Mouse (Mus musculus): ENCODE data around the gene Rpl7l1. TPM values are rescaled to one million over a fixed set of nuclear protein-coding genes. Genes with fewer than 3 reads are reported as not detected.

The Rpl7l1 gene
- polyA plus RNA-seq, 1 experiment: 74.3 TPM

GRCm38 (mm10) chr17:46786952-46787351 lies 4.5 kb upstream of the Rpl7l1 start:
- TF ChIP-seq TCF12 (IDR thresholded peaks at IDR 0.05; ENCODE audit: insufficient read depth, poor library complexity, severe bottlenecking): no peak
- no peak for TF ChIP-seq MAX (IDR thresholded peaks at IDR 0.05; ENCODE audit: low read depth)
- no peak for TF ChIP-seq USF1 (IDR thresholded peaks at IDR 0.05; ENCODE audit: low read depth)
- TF ChIP-seq SRF (IDR thresholded peaks at IDR 0.05; ENCODE audit: control insufficient read depth, insufficient read length, low read depth): no peak
- no peak for TF ChIP-seq MYOG (IDR thresholded peaks at IDR 0.05; ENCODE audit: control insufficient read depth in 1 of 3, insufficient read depth in 1 of 3, insufficient read length in 2 of 3, low read depth in 2 of 3)
- TF ChIP-seq POLR2AphosphoS2 (IDR thresholded peaks at IDR 0.05; ENCODE audit: insufficient read length, low read depth): no peak
- TF ChIP-seq POLR2A (IDR thresholded peaks at IDR 0.05; ENCODE audit: insufficient read length, low read depth): no peak
- no peak for TF ChIP-seq MYOD1 (IDR thresholded peaks at IDR 0.05; ENCODE audit: control insufficient read depth in 1 of 3, insufficient read length in 2 of 3, low read depth in 2 of 3)
- H3K27me3 ChIP-seq (ENCODE audit: control insufficient read depth, insufficient read depth, insufficient read length): no peaks in the 10 kb centered on the region
- H3K79me2 ChIP-seq (ENCODE audit: control insufficient read depth, insufficient read depth): peaks cover 5% of the 10 kb centered on the region
- H3K4me3 ChIP-seq: no peak overlapping the region
- H3K36me3 ChIP-seq (ENCODE audit: control insufficient read depth, insufficient read depth): no peaks in the 10 kb centered on the region
- no peak overlapping the region for H3ac ChIP-seq (ENCODE audit: control insufficient read depth, insufficient read length)
- no peak overlapping the region for H3K4me2 ChIP-seq (ENCODE audit: low read depth)

GRCm38 (mm10) chr17:46783222-46783565 lies 722 bp upstream of the Rpl7l1 start:
- H3K36me3 ChIP-seq (ENCODE audit: control insufficient read depth, insufficient read depth): peaks cover 29% of the 10 kb centered on the region
- peaks cover 37% of the 10 kb centered on the region for H3K79me2 ChIP-seq (ENCODE audit: control insufficient read depth, insufficient read depth)
- peak overlapping the region; percentile 67 for H3K4me2 ChIP-seq (ENCODE audit: low read depth)
- H3ac ChIP-seq (ENCODE audit: control insufficient read depth, insufficient read length): peak overlapping the region; percentile 53
- H3K4me3 ChIP-seq: peak overlapping the region; percentile 76
- TF ChIP-seq MYOG (IDR thresholded peaks at IDR 0.05; ENCODE audit: control insufficient read depth in 1 of 3, insufficient read depth in 1 of 3, insufficient read length in 2 of 3, low read depth in 2 of 3): no peak
- TF ChIP-seq SRF (IDR thresholded peaks at IDR 0.05; ENCODE audit: control insufficient read depth, insufficient read length, low read depth): no peak
- TF ChIP-seq USF1 (IDR thresholded peaks at IDR 0.05; ENCODE audit: low read depth): no peak
- TF ChIP-seq REST (IDR thresholded peaks at IDR 0.05; ENCODE audit: insufficient read depth, insufficient read length): no peak
- H3K27me3 ChIP-seq (ENCODE audit: control insufficient read depth, insufficient read depth, insufficient read length): no peaks in the 10 kb centered on the region

GRCm38 (mm10) chr17:46781876-46782275 lies 596 bp downstream of the Rpl7l1 start:
- H3K4me3 ChIP-seq: peak overlapping the region; percentile 76
- peaks cover 37% of the 10 kb centered on the region for H3K79me2 ChIP-seq (ENCODE audit: control insufficient read depth, insufficient read depth)
- TF ChIP-seq TCF12 (IDR thresholded peaks at IDR 0.05; ENCODE audit: insufficient read depth, poor library complexity, severe bottlenecking): no peak
- TF ChIP-seq TCF3 (IDR thresholded peaks at IDR 0.05; ENCODE audit: insufficient read length, low read depth): no peak
- no peak for TF ChIP-seq POLR2A (IDR thresholded peaks at IDR 0.05; ENCODE audit: insufficient read length, low read depth)
- no peak for TF ChIP-seq CEBPB (IDR thresholded peaks at IDR 0.05; ENCODE audit: insufficient read depth, poor library complexity, severe bottlenecking)
- H3K27me3 ChIP-seq (ENCODE audit: control insufficient read depth, insufficient read depth, insufficient read length): no peaks in the 10 kb centered on the region
- peak overlapping the region; percentile 93 for H3K4me2 ChIP-seq (ENCODE audit: low read depth)
- H3ac ChIP-seq (ENCODE audit: control insufficient read depth, insufficient read length): peak overlapping the region; percentile 53
- peaks cover 38% of the 10 kb centered on the region for H3K36me3 ChIP-seq (ENCODE audit: control insufficient read depth, insufficient read depth)

DNA sequence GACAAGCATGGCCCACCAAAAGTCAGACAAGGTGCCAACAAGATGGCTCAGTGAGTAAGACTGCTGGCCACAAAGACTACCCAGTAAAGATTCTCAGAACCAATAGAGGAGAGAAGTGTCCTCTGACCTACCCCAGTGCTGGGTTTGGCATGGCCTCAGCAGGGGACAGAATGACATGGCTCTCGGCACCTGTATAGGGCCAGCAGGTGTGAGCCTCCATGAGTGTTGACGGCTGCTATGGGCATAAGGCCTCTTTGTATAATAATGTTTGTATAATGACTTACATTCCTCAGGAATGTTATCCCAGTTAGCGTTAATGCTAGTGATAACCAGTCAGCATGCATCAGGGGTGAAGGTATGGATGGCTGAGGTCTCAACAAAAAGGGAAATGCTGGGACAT lies 6.4 kb downstream of the Rpl7l1 start:
- Histone ChIP-seq H3K4me2 (ENCODE audit: low read depth) (no peak overlapping the region), H3K36me3 (ENCODE audit: control insufficient read depth, insufficient read depth) (peaks cover 52% of the 10 kb centered on the region), H3K79me2 (ENCODE audit: control insufficient read depth, insufficient read depth) (peaks cover 23% of the 10 kb centered on the region), H3ac (ENCODE audit: control insufficient read depth, insufficient read length) (no peak overlapping the region), H3K27me3 (ENCODE audit: control insufficient read depth, insufficient read depth, insufficient read length) (no peaks in the 10 kb centered on the region), H3K4me3 (no peak overlapping the region)
- TF ChIP-seq REST (IDR thresholded peaks at IDR 0.05; ENCODE audit: insufficient read depth, insufficient read length) (no peak), TCF12 (IDR thresholded peaks at IDR 0.05; ENCODE audit: insufficient read depth, poor library complexity, severe bottlenecking) (no peak), MYOD1 (IDR thresholded peaks at IDR 0.05; ENCODE audit: control insufficient read depth in 1 of 3, insufficient read length in 2 of 3, low read depth in 2 of 3) (no peak), SRF (IDR thresholded peaks at IDR 0.05; ENCODE audit: control insufficient read depth, insufficient read length, low read depth) (no peak), TCF3 (IDR thresholded peaks at IDR 0.05; ENCODE audit: insufficient read length, low read depth) (no peak), CEBPB (IDR thresholded peaks at IDR 0.05; ENCODE audit: insufficient read depth, poor library complexity, severe bottlenecking) (no peak), E2F4 (IDR thresholded peaks at IDR 0.05; ENCODE audit: insufficient read depth) (no peak), POLR2A (IDR thresholded peaks at IDR 0.05; ENCODE audit: insufficient read length, low read depth) (no peak), MAX (IDR thresholded peaks at IDR 0.05; ENCODE audit: low read depth) (no peak), USF1 (IDR thresholded peaks at IDR 0.05; ENCODE audit: low read depth) (no peak), MYOG (IDR thresholded peaks at IDR 0.05; ENCODE audit: control insufficient read depth in 1 of 3, insufficient read depth in 1 of 3, insufficient read length in 2 of 3, low read depth in 2 of 3) (no peak), POLR2AphosphoS2 (IDR thresholded peaks at IDR 0.05; ENCODE audit: insufficient read length, low read depth) (no peak)

- no peak overlapping the region for H3ac ChIP-seq (ENCODE audit: control insufficient read depth, insufficient read length)
- TF ChIP-seq POLR2A (IDR thresholded peaks at IDR 0.05; ENCODE audit: insufficient read length, low read depth) (no peak), MAX (IDR thresholded peaks at IDR 0.05; ENCODE audit: low read depth) (no peak), USF1 (IDR thresholded peaks at IDR 0.05; ENCODE audit: low read depth) (no peak)
Measured at GRCm38 (mm10) chr17:46775070-46775469, 7.4 kb downstream of the Rpl7l1 start.

DNA sequence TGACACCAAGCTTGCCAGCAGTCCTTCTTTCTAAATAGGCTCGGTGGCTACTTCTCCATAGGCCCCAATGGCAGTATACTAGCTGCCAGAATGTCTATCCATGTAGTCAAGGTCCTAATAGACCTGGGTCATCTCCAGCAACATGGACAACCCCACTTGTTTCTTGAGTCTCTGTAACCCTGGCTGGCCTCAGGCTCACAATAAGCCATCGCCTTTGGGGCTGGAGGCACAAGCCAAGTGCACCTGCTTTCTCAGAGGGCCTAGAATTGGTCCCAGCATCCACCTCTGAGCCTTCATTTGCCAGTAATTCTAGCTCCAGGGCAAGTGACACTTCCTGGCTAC lies 8.4 kb downstream of the Rpl7l1 start:
- TF ChIP-seq CEBPB (IDR thresholded peaks at IDR 0.05; ENCODE audit: insufficient read depth, poor library complexity, severe bottlenecking): no peak
- peak; percentile 47 for TF ChIP-seq POLR2AphosphoS2 (IDR thresholded peaks at IDR 0.05; ENCODE audit: insufficient read length, low read depth)
- Histone ChIP-seq H3ac (ENCODE audit: control insufficient read depth, insufficient read length) (no peak overlapping the region), H3K36me3 (ENCODE audit: control insufficient read depth, insufficient read depth) (peaks cover 35% of the 10 kb centered on the region), H3K4me3 (peak overlapping the region; percentile 91), H3K4me2 (ENCODE audit: low read depth) (peak overlapping the region; percentile 94), H3K79me2 (ENCODE audit: control insufficient read depth, insufficient read depth) (peaks cover 4% of the 10 kb centered on the region), H3K27me3 (ENCODE audit: control insufficient read depth, insufficient read depth, insufficient read length) (no peaks in the 10 kb centered on the region)

More at GRCm38 (mm10) chr17:46775070-46775469, 7.4 kb downstream of the Rpl7l1 start:
- Histone ChIP-seq H3K27me3 (ENCODE audit: control insufficient read depth, insufficient read depth, insufficient read length) (no peaks in the 10 kb centered on the region), H3K4me2 (ENCODE audit: low read depth) (no peak overlapping the region), H3K36me3 (ENCODE audit: control insufficient read depth, insufficient read depth) (peaks cover 42% of the 10 kb centered on the region), H3K79me2 (ENCODE audit: control insufficient read depth, insufficient read depth) (peaks cover 13% of the 10 kb centered on the region), H3K4me3 (no peak overlapping the region)
